Comparison of ENCODE assay signal across 29 mouse cellular contexts in genomic region chr13:100754186-100754585, GRCm38 (mm10). TPM values are rescaled to one million over a fixed set of nuclear protein-coding genes. Genes with fewer than 3 reads are reported as not detected.
"Had no signal": no experiment of that assay in that cellular context is flagged by ENCODE, and none has a peak within 500 bp of the region (broad histone marks: within the 10 kb centered on the region; RNA-seq: fewer than 3 reads in every experiment).

No protein-coding gene starts in this region.

- H3K4me3 ChIP-seq: embryonic facial prominence, embryonic 10.5 days; embryonic facial prominence, embryonic 12.5 days; embryonic facial prominence, embryonic 13.5 days; embryonic facial prominence, embryonic 15.5 days; erythroblast, embryonic 14.5 days; forebrain, embryonic 10.5 days; forebrain, embryonic 12.5 days; forebrain, embryonic 13.5 days; forebrain, embryonic 15.5 days; gastrocnemius, adult 2 months had no signal

- ATAC-seq: forebrain, embryonic 13.5 days; forebrain, embryonic 14.5 days; forebrain, embryonic 15.5 days; forebrain, embryonic 16.5 days; forebrain, postnatal 0 days had no signal

- H3K4me1 ChIP-seq: embryonic facial prominence, embryonic 10.5 days; embryonic facial prominence, embryonic 12.5 days; embryonic facial prominence, embryonic 13.5 days; embryonic facial prominence, embryonic 15.5 days; forebrain, embryonic 12.5 days; forebrain, embryonic 13.5 days; forebrain, embryonic 15.5 days had no signal

- H3K27ac ChIP-seq: embryonic facial prominence, embryonic 10.5 days; embryonic facial prominence, embryonic 12.5 days; embryonic facial prominence, embryonic 13.5 days; embryonic facial prominence, embryonic 15.5 days; forebrain, embryonic 10.5 days; forebrain, embryonic 12.5 days; forebrain, embryonic 13.5 days; forebrain, embryonic 15.5 days; gastrocnemius, adult 2 months had no signal

- H3K27me3 ChIP-seq: embryonic facial prominence, embryonic 12.5 days; embryonic facial prominence, embryonic 13.5 days; embryonic facial prominence, embryonic 15.5 days; forebrain, embryonic 12.5 days; forebrain, embryonic 13.5 days; forebrain, embryonic 15.5 days had no signal

- H3K4me2 ChIP-seq: embryonic facial prominence, embryonic 12.5 days; embryonic facial prominence, embryonic 13.5 days; embryonic facial prominence, embryonic 15.5 days; forebrain, embryonic 12.5 days; forebrain, embryonic 13.5 days; forebrain, embryonic 15.5 days had no signal

- H3K36me3 ChIP-seq: embryonic facial prominence, embryonic 15.5 days; forebrain, embryonic 15.5 days had no signal

- H3K9ac ChIP-seq: embryonic facial prominence, embryonic 12.5 days; embryonic facial prominence, embryonic 13.5 days; embryonic facial prominence, embryonic 15.5 days; forebrain, embryonic 12.5 days; forebrain, embryonic 13.5 days; forebrain, embryonic 15.5 days; forebrain, postnatal 0 days had no signal

- DNase-seq: cerebellum, adult 2 months; cerebellum, adult 8-10 months; cerebellum, adult 9-10 months; cerebellum, adult 9-11 months; cerebellum, postnatal 10 days; cerebellum, postnatal 14 days; cerebellum, postnatal 25 days; cerebellum, postnatal 36 days; embryo, embryonic 11 days; forebrain, postnatal 0 days; gastrocnemius, adult 2 months; gastrocnemius, postnatal 10 days; gastrocnemius, postnatal 14 days; gastrocnemius, postnatal 25 days; gastrocnemius, postnatal 36 days; heart, adult 18-20 months had no signal

- H3K9me3 ChIP-seq: embryonic facial prominence, embryonic 10.5 days; embryonic facial prominence, embryonic 12.5 days; embryonic facial prominence, embryonic 13.5 days; embryonic facial prominence, embryonic 15.5 days; forebrain, embryonic 10.5 days; forebrain, embryonic 12.5 days; forebrain, embryonic 13.5 days; forebrain, embryonic 15.5 days had no signal

RNA-seq across cellular contexts. Expression of gene Cenph, which starts 21.5 kb away (rescaled TPM):
- total RNA-seq: gastrocnemius, adult 18-20 months; gastrocnemius, adult 2 months; gastrocnemius, adult 8-10 months; gastrocnemius, postnatal 25 days; heart, adult 18-20 months had no signal

RNA-seq across cellular contexts. Expression of gene Ccnb1, which starts 32.2 kb away (rescaled TPM):
- total RNA-seq: gastrocnemius, adult 18-20 months; gastrocnemius, adult 2 months had no signal
